Mouse (Mus musculus) MN1 (cell line): ENCODE measurements at regions not wholly inside any gene's neighbourhood (a gene's known extent, or its start where the extent isn't known, plus 50 kb on each side); places are given as distances from the start of the nearest gene placed in this dataset.

Experiments
- DNase-seq: peaks from one replicate; pipeline ENCODE4 v3.0.0-alpha.2; 2016; ENCODE audit warnings: low spot score

DNA sequence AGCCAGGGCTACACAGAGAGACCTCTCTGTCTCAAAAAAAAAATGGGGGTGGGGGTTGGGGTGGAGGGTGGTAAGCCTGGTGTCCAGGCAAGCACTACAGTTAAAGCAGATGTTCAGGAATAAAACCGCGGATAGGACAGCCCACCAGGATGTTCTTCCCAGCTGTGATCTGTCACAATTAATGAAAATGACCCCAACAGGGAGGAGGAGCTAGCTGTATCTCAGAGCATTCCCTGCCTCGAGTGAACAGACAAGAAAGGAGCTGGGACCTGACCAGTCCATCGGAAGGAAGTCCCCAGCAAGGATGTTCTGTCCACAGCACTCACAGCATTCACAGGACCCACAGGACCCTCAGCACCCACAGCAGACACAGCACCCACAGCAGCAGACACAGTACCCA is 80.4 kb downstream of the Utp6 start:
- no peak for DNase-seq

- no peak for DNase-seq
Observed at GRCm38 (mm10) chr11:79878091-79878490, 84.1 kb downstream of the Utp6 start.

DNA sequence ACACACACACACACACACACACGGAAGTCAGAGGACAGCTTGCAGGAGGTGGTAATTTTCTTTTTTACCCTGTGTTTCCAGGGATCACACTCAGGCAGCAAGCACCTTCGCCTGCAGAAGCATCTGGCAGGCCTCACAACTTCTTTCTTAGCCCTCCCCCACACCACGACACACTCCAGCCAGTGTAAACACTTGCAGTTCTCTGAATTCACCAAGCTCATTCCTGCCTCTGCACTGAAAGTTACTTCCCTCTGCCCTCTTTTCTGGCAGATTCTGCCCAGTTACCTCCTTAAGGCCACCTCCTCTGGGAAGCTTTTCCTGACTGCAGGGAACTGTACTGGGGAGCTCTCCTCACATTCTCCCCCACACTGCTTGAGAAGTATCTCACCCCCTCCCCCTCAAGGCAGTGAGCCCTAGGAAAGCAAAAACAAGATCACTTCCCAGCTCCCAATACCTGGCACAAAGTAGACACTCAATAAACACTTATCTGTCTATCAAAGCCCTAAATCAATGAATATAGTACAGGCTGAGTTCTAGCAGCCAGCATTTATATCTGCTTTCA is 84.9 kb downstream of the Utp6 start:
- DNase-seq: no peak

- no peak for DNase-seq
Observed at GRCm38 (mm10) chr11:79871783-79872628, 90.2 kb downstream of the Utp6 start.

- DNase-seq: no peak
Observed at GRCm38 (mm10) chr11:79870189-79870588, 92.0 kb downstream of the Utp6 start.

DNA sequence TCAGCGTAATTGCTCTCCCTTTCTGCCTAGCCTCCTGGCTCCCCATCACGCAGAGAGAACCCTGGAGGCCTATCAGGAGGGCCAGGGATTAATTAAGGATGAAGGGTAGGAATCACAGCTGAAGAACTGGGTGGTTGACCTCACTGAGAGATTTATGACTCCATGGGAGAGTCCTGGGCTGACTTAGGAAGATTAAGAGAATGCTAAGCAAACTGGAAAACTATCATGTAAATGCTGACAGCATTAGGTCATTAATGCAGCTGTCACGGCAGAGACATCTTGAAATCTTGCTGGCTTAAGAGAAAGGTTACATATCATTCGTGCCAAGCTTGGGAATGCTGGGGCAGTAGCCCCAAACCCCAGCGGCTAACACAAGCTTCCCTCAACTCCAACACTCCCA is 93.2 kb downstream of the Utp6 start:
- no peak for DNase-seq

GRCm38 (mm10) chr11:79864836-79865235 is 97.4 kb downstream of the Utp6 start:
- no peak for DNase-seq

GRCm38 (mm10) chr11:79863487-79864175 is 98.6 kb downstream of the Utp6 start:
- peak; percentile 31 for DNase-seq

- DNase-seq: peak; percentile 87
Observed at GRCm38 (mm10) chr11:79860611-79861067, 101.6 kb downstream of the Utp6 start.

GRCm38 (mm10) chr11:79856376-79856775 is 105.8 kb downstream of the Utp6 start:
- no peak for DNase-seq

DNA sequence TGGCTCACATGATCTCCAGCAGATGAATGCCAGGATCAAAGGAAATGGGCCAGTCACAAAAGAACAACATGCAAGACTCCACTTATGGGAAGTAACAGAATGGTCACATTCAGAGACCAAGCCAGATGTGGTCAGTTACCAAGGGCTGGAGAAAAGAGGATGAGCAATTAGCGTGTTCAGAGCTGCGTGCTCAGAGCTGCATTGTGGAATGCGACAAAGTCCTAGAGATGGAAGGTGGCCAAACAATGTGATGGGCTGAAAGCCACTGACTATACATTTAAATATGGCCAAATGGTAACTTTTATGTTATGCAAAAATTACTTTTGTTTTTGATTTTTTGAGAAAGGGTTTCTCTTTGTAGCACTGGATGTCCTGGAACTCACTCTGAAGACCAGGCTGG is 112.6 kb downstream of the Utp6 start:
- no peak for DNase-seq

- no peak for DNase-seq
Observed at GRCm38 (mm10) chr11:79844436-79844835, 117.8 kb downstream of the Utp6 start.

DNA sequence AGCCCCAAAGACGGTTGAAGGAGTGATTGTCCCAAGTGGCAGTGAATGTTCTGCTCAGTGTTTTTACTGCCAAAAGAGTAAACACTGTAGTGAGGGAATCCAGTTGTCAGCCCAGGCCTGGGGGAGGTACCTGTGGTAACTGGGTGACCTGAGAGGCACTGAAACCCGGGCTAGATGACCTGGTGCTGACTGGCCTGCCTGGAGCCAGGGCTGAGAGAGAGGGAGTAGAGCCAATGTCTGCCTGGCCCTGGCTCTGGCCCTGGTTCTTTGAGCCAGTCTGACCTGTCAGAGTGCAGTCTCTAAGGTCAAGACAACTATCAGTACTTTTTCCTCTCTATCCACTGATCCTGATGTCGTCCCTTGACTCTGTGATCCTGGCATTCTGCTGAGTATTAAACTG is 119.2 kb downstream of the Utp6 start:
- no peak for DNase-seq

DNA sequence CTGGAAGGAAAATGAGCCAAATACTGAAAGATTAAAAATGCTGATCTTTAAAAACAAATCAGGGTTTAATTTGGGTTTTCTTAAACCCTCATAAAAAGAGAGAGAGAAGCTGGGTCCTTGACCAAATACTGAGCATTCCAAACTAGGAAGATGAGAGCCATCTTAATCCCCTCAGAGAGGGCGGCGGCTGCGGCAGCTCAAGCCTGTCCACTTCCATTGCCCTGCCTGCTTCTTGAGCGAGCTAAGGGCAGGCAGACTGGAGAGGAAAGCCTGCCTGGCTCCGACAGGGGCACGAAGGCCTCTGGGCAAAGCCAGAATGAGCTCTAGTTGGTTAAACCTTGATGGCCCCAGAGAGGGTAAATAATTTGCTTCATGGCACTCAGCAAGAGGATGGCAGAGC is 122.2 kb downstream of the Utp6 start:
- DNase-seq: no peak

GRCm38 (mm10) chr11:79838051-79838450 is 124.1 kb downstream of the Utp6 start:
- DNase-seq: no peak

GRCm38 (mm10) chr11:79837076-79837990 is 124.9 kb downstream of the Utp6 start:
- DNase-seq: no peak

DNA sequence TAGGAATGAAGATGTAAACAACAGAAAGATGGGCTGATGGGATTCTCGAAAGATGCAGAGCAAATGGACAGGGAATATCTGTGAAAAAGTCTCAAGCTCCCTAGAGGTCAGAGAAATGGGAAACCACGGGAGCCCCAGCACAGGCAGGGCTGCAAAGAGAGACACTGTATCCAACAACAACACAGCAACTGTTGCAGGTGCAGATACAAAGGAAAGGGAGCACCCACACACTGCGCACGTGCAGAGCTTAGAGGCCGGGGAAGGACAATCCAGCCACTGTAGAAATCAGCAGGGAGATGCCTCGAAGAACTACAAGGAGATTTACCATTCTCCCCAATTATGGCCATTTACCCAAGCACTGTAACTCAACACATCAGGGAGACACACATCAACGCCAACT is 126.3 kb downstream of the Utp6 start:
- no peak for DNase-seq

GRCm38 (mm10) chr11:79833817-79834216 is 128.4 kb downstream of the Utp6 start:
- DNase-seq: no peak

GRCm38 (mm10) chr11:79831591-79832320 is 130.4 kb downstream of the Utp6 start:
- no peak for DNase-seq

DNA sequence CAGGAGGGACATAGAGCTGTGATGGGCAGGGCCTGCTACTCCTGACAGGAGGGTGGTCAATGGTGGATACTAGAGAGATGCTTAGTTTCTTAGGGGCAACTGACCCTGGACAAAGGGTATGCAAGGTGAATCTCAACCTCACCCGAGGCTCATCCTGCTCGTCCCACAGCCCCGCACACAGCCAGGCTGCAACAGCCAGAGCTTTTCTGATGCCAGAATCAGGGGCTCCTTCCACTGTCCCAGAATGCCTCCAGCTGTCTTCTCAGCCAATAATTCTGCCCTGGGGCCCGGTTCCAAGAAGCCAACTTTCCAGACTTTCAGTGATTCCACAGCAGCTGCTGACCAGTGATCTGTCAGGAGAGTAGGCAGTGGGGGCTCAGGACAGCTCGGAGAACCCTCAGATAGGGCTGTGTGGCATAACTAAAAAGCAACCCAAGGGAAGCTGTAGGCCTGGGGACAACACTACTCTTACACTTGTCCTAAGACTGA is 131.6 kb downstream of the Utp6 start:
- DNase-seq: no peak

DNA sequence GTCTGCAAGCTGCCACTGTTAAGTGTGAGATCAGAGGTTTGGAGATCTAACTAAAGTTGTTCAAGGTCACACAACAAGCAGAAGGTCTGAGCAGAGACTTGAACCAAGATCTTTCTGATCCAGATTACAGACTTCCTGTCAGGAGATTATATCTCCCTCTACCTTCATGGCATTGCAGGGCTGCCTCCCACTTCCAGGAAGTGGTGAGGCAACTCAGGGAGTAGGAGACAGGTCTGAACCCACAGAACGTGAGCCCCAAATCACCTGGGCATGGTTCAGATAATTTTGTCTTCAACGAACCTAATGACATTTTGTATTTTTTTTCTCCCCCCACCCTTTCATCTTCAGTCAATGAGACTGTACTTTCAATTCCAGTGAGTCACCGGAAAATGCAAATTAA is 135.2 kb downstream of the Utp6 start:
- no peak for DNase-seq
